Mouse (Mus musculus) natural killer cell, adult 2 months (primary cell): ENCODE measurements around the gene Zfp398.
A peak's percentile ranks its signal among the peaks of the same experiment; 100 is the strongest.

Source experiments
- DNase-seq, 2 experiments: peaks; one replicate each; pipeline ENCODE4 v3.0.0; 2022; ENCODE audit warnings: low spot score in 2 of 2

Gene Zfp398

GRCm38 (mm10) chr6:47835482-47835983 is at the start of gene Zfp398:
Gene Zfp398, plus strand, starts transcription at chr6:47835661.
- peak; percentile 94 to 96 for DNase-seq

DNA sequence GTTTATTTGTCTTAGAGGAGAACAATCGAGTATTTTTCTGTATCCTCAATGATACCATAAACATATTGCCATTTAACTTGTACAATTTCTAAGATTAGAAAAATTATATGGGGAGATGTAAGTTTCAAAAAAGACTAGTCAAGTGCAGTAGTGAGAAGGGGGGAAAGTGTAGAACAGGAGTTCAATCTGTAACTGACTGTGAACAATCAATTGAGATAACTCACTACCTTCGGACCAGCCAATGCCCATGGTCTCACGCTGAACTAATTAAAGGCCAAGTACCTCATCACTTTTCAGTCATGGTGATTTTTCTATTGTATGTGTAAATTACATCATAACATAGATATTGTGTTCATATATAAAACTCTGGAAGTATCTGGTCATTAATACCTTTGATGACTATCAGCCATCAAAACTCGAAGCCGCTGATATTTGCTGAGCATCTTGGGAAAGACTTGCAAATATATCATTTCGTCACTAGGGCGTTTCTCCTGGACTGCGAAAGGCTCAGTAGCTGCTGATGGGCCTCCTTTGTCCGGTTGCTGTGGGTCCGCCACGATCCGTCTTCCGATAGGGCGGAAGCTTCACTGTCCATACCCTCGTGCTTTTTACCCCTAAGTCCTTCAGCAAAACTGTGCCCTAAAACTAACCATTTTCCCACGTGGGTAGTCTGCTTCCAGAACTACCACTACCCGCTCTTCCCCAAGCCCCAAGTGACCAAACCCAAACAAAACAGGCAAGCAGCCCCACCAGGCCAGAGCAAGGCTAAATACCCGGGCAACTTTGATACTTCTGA is 47.3 kb upstream of the Zfp398 start:
- peak; percentile 83 to 87 for DNase-seq

DNA sequence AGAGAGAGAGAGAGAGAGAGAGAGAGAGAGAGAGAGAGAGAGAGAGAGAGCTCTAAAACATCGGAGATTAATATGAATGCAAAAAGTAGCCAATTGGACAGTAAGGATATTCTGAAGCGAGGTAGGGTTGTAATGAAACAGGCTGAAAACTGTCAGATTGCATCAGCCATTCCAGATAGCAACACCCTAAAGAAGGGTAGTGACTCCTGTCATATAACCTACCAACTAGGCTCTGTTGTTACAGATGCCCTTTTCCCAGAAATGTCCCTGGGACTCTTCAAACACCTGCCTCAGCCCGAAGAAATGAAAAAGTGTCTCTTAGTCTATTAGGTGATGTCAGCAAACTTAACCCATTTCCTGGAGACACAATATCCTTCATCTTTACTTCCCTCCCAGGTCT is 46.6 kb upstream of the Zfp398 start:
- DNase-seq, result no peak

DNA sequence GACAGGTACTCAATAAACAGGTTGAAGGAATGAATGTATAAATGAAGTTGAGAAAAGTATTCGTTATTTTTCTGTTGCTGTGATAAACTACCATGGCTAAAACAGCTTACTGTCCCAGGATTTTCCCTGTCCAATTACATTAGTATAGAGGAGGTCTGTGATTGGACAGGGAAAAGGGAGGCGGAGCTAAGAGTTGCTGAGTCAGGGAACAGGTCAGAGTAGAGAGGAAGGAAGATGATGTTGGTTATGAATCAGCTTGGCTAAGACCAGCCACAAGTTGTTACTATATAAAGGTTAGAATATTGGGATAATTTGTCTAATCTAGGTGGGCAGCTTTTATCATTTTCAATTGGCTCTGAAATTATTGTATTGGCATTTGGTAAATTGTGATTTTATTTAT is 44.7 kb upstream of the Zfp398 start:
- no peak for DNase-seq

GRCm38 (mm10) chr6:47792533-47792932 is 42.9 kb upstream of the Zfp398 start:
- DNase-seq, result no peak

DNA sequence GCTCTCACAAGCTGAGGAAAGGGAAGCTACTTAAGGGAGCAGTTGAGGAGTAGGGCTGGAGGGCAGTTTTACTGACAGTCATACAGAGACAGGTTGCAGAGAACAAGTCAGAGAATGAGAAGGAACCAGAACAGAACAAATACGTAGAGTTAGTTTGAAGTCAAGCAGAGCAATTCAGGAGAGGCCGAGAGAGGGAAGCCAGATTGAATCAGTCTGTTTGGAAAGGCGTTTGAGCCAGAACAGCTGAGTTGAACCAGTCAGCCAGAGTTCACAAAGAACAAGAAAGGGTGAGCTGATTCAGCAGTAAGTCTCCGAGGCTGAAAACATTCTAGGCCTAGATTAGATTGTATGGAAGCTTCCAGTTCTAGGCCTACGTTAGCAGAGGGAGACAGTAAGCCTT is 42.2 kb upstream of the Zfp398 start:
- no peak for DNase-seq

DNA sequence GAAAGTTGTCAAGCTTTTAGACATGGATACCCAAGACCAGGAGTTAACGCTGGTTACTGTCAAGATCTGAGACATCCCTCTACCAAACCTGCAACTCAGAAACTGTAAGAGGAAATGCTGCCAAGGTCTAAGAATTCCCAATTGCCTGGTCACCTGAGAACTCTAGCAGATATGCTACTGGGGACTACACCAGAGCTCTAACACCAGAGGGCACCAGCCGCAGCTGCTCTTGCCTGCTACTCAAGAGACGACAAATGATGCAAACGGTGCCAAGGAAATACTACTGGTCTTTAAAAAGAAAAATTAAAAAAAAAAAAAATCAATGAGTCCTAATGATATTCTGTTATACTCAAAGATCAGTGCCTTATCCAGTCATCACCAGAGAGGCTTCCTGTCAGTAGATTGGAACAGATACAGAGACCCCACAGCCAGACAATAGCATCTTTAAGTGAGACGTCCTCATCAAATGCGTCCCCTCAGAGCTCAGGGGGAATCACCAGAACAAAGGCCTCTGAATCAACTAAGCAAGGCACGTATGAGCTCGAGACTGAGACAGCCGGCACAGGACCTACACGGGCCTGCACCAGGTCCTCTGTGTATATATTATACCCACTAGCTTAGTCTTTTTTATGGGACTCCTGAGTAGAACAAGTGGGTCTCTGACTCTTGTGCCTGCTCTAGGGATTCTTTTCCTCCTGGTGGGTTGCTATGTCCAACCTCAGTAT is 41.2 kb upstream of the Zfp398 start:
- no peak for DNase-seq

- peak; percentile 65 to 78 for DNase-seq
Measured at GRCm38 (mm10) chr6:47799079-47799478, 36.4 kb upstream of the Zfp398 start.

DNA sequence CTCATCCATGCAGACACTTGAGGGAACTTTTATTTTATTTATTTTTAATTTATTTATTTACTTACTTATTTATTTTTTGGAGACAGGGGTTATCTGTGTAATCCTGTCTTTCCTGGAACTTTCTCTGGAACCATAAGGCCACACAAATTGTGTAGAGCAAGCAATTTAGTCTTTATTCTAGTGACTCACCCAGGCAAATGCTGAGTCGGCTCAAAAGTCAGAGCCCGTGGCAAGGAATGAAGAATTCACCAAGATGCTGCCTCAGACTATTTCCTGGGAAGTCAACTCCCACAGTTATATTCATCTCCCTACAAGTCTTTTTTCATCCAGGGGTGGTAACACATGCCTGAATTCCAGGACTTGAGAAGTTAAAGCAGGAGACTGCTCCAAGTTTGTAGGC is 29.9 kb upstream of the Zfp398 start:
- no peak for DNase-seq

DNA sequence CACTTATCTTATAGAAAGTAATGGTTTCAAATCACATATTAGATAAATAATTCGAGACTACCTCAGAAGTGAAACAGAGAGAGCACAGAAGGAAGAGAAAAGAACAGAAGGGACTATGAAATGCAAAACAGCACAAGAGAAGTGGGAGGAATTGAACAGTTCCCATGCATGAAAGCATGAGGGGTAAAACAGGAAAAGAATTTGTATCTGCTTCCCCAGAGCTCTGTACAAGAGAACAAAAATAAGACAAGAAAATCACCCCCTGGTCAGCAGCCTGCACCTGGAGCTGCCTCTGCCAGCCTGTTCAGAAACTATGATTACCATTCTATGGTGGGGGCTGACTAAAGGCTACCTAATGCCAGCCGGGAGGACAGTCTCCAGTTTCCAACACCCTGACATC is 28.0 kb upstream of the Zfp398 start:
- no peak for DNase-seq

DNA sequence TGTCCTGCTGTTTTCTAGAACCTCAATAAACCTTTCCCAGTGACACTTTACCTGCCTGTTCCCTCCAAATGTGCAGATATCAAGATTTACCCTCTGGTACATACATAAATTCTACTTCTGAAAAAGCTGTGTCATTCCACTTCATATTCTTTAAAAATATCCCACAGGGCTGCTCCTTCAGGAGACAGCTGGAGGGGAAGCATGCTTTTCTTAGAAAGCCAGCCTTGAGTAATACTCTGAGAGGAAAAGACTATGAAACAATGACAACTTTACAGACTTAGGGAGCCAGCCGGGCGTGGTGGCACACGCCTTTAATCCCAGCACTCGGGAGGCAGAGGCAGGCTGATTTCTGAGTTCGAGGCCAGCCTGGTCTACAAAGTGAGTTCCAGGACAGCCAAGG is 26.9 kb upstream of the Zfp398 start:
- DNase-seq, result no peak

DNA sequence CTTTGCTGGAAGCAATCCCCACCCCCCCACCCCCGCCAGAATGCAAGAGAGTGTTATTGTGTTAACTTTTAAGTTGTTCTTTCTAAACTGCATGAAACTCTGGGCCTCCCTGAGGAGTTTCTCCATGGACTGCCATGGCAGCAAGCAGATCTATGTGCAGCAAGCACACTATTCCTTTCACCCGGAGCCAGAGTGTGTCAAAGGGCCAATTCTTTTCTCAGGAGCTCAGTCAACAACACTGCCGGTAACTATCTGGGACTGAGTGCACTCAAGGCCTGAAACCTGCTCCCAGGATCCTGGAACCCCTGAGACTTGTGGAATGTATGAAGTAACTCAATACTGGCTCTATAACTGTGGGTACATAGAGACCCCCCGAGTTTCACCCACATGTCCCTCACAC is 26.4 kb upstream of the Zfp398 start:
- DNase-seq, result no peak

DNA sequence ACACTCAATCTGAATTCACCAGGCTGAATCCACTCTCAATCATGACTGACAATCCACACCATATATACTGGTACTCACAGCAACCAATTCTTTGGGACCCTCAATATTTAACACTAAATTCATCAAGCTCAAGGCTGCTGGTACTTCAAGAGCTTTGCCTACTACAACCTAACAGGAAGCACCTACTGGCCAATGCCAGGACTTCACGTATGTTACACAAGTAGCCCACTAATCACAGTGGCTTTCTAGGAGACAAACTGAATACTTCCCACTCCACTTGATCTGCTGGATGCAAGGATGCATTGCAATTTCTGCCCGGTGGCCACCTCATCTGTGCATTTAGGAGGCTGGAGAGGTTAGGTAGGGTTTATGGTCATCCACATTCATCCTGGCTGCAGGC is 25.3 kb upstream of the Zfp398 start:
- DNase-seq, result peak in 1 of 2 experiments; percentile 15

DNA sequence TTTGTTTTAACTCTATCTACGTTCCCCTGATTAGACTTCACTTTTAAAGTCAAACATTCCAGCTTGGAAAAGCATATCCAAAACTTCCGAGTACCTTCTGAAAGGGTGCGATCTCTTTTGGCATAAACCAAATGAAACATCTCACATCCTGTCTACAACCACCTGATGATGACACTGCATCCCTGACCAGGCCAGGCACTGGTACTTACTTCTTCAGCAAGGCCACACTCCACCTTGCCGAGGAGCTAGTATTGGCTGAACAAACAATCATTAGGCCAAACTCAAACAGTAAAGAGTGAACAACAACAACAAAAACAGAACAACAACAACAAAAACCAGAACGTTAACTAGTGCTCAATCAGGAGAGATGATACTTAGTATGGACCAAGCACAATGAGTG is 24.1 kb upstream of the Zfp398 start:
- no peak for DNase-seq

- no peak for DNase-seq
Measured at GRCm38 (mm10) chr6:47812271-47812915, 23.1 kb upstream of the Zfp398 start.

GRCm38 (mm10) chr6:47813257-47813878 is 22.1 kb upstream of the Zfp398 start, which contains the start of gene Pdia4:
Gene Pdia4, minus strand, starts transcription at chr6:47813430.
- peak; percentile 97 to 98 for DNase-seq

GRCm38 (mm10) chr6:47816151-47816550 is 19.3 kb upstream of the Zfp398 start:
- DNase-seq, result no peak

GRCm38 (mm10) chr6:47818721-47819120 is 16.7 kb upstream of the Zfp398 start:
- no peak for DNase-seq

DNA sequence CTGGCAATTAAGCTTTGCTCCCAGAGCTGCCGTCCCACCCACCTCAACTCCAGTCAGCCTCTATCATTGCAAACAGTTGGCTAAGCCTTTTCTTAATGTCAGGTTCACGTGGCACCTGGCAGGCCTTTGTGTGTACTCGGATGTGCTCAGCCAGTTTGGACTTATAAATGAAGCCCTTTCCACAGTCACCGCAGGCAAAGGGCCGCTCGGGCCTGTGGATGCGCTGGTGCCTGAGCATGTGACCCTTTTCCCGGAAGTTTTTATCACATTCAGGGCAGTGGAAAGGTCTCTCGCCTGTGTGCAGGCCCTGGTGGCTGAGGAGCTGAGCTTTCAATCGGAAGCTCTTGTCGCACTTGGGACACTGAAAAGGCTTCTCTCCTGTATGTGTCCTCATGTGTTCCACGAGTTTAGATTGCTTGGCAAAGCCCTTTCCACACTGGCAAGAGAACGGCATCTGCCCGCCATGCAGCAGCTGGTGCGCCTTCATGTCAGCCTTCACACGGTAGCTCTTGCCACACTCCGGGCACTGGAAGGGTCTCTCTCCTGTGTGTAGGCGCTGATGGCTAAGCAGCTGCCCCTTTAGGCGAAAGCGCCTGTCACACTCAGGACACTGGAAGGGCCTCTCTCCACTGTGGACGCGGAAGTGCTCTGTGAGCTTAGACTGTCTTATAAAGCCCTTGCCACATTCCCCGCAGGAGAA is 15.7 kb upstream of the Zfp398 start:
- DNase-seq, result no peak

- no peak for DNase-seq
Measured at GRCm38 (mm10) chr6:47821236-47821635, 14.2 kb upstream of the Zfp398 start.

DNA sequence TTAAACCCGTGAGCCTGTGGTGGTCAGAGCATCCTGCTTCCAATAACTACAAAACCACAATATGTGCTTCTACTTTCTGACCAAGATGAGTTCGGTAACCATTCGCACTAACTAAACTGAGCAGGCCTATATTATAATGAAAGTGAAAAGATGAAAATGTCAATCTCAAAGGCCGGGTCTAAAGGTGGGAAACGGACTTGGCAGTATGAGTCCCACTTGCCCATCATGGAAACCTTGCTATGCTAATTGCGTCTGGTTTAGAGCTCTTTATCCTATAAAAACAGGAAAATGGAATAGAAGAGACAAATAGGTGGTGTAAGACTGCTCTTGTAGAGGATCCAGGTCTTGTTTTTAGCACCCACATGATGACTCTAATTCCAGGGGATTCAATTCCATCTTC is 13.7 kb upstream of the Zfp398 start:
- no peak for DNase-seq
